Mouse (Mus musculus) C2C12 (cell line): ENCODE results near the gene Csad.

Experiments used
- CTCF ChIP-seq: IDR thresholded peaks from one replicate; pipeline ENCODE4 v1.5.1; 2011; ENCODE audit not compliant: control insufficient read depth, insufficient read depth, insufficient read length
- MAX ChIP-seq: IDR thresholded peaks from one replicate; pipeline ENCODE4 v1.6.1; 2011; ENCODE audit warnings: mild to moderate bottlenecking, control low read depth

- no peak for TF ChIP-seq CTCF
- no peak for TF ChIP-seq MAX
Measured at GRCm38 (mm10) chr15:102191699-102192098, 12.8 kb downstream of the Csad start.
